Mouse (Mus musculus) bone marrow, adult 2 months (tissue): Measurements from ENCODE around the gene Tmprss12.

Experiments
- CTCF ChIP-seq: fragments of 200-500 bp; IDR thresholded peaks from 2 replicates; pipeline ENCODE4 v1.5.1; 2011; ENCODE audit warnings: low read length, control low read depth; ENCODE audit not compliant: control insufficient read depth, insufficient read depth
- POLR2A ChIP-seq: fragments of 200-500 bp; IDR thresholded peaks from 2 replicates; pipeline ENCODE4 v1.6.1; 2011; ENCODE audit warnings: low read depth, mild to moderate bottlenecking, control low read depth, low read length, borderline replicate concordance; ENCODE audit not compliant: control insufficient read depth

- TF ChIP-seq CTCF (no peak), POLR2A (no peak)
Measured at GRCm38 (mm10) chr15:100334629-100335028, 54.0 kb downstream of the Tmprss12 start, which contains the start of gene Mettl7a3.
